Mouse (Mus musculus) 416B (cell line): ENCODE measurements around the gene C1s2.
A peak's percentile ranks its signal among the peaks of the same experiment; 100 is the strongest.
"Not testable (repeated sequence)": the region's sequence is repeated elsewhere in the genome, so short reads cannot be mapped to it uniquely, and the experiment has no call there.

Experiments used
- DNase-seq: peaks from one replicate; pipeline ENCODE4 v3.0.0; 2011; ENCODE audit warnings: low read depth

Gene C1s2

DNA sequence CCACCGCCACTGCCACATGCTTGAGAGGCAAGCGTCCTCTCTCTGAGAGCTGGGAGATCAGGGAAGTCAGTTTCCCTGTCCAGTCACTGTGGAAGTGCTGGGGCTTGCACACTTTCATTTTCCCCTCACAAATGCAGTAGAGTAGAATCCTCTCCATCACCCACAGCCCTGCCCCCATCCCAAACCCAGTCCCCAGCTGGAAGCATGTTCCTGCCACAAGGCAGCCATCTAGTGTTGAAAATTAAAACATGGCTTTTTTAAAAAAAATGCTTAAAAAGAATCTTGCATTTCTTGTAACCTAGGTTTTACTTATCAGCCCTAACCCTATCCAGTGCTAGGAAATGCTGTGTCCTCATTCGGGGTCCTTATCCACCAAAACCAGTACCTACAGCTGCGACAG is 4.2 kb upstream of the C1s2 start:
- peak; percentile 51 for DNase-seq

DNA sequence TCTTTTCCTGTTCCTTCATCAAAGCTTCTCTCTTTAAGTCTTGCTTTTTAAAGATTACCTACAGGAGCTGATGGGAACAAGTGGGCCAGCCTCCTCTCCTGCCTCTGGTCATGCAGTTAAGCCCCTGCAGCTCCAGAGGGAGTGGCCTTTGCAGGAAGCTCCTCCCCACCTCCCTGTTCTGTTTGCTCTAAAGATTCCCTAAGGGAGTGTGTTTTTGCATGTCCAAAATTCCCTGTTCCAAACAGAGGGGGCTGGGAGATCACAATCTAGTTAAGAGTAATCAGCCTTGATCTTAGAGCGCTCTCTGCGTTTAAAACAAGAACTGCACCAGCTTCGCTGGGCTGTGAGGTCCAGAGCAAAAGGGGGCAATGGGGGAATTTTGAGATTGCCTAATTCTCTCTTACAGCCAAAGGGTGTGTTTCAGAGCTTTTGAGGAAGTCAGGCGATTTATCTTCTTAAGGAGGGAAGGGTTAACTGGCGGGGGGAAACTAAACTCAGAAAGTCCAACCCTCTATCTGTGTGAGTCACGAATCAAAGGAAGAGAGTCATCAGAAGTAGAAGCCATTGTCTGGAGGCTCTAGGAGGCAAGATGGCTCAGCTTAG is 1.1 kb upstream of the C1s2 start:
- DNase-seq = peak; percentile 92

DNA sequence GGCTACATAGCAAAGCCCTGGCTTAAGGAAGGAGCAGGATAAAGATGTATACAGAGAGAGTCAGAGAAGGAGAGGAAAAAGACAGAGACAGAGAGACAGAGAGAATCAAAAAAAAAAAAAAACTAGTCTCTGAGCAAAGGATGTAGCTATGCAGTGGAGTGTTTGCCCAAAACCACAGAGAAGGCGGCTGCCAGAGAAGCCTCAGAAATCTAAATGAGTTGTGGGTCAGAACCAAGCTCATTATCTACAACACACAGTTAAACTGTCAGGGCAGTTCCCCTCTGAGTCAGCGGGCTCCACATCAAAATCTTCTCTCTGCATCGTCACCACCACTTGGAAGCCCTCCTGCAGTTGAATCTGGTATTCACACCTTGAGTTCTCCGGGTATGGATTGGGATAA is 5.1 kb downstream of the C1s2 start:
- peak; percentile 56 for DNase-seq

DNA sequence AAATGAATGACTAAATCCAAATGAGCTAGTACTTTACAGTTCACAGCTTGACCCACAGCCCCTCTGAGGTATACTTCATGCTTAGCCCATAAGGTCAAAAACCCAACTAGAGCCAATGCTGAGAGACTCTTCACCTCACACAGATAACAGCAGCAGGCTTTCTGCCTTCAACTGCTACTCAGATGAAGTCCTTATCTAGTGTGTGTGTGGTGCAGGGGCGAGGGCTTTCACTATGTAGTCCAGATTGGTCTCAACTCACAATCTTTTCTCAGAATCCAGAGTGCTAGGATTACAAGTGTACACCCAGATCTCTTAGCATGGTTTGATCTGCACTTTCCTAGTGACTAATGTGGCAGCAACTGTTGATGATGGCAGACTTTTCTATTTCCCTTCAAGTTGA is 9.7 kb downstream of the C1s2 start:
- not testable (repeated sequence) for DNase-seq

DNA sequence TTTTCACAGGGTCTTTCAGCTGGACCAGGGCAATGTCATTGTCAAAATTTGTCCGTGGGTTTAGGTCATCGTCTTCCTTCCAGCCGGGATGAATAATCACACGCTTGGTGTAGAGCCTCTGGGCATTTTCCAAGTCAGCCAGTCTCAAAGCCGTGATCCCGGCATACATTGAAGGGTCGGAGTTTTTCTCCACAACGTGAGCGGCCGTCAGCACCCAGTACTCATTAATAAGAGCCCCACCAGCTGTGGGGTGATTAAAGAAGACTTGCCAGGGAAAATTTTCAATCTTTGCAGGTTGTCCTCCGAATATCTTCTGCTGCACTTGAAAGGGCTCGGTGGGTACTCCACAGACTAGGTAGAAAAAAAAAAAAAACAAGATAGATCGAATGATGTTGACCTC is 10.3 kb downstream of the C1s2 start:
- DNase-seq = no peak

DNA sequence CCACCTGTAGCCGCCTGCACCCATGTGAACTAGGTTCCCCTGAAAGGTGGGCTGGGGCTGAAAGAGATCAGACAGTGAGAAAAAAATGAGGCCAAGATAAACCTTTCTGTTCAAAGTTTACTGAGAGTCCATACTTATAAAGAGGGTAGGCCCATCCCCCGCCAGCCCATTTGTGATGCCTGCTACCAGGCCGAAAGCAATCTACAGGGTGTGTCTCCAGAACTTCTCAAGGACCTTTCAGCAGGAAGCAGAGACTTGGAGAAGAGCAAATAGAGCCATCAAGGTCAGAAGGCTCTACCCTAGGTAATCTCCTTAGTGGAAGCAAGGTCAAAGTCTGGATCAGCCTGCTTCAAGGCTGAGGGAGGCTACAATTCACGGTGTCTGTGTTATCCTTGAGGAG is 33.9 kb downstream of the C1s2 start:
- no peak for DNase-seq

DNA sequence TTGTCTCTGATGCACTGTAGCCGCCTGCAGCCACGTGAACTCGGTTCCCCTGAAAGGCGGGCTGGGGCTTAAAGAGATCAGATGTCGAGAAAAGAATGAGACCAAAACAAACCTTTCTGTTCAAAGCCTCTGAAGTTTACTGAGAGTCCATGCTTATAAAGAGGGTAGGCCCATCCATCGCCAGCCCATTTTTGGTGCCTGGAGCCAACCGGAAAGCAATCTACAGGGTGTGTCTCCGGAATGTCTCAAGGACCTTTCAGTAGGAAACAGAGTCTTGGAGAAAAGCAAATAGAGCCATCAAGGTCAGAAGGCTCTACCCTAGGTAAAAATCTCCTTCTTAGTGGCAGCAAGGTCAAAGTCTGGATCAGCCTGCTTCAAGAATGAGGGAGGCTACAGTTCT is 42.8 kb downstream of the C1s2 start:
- DNase-seq = no peak

DNA sequence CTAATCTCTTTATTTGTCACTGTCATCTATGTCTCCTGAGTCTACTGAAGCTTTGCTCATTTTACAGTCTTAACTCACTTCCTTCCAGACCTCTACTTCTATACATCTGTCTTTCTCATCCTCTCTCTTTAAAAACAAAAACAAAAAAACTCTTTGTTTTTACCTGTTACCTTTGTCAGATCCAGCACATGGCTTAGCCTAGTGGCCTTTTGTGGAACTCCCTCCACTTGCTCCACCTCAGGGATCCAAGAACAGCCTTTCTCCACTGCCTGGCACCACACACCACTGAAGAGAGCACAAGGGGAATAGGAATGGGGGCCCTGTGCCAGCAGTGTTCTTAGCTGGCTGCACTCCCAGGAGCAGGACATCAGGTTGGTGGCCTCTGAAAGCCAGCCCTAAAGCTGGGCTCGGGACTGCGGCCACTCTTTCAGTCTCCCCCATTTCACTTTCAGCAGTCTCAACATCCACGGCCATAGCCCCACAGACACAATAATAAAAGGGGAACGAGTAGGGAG is 43.6 kb downstream of the C1s2 start:
- DNase-seq = no peak

DNA sequence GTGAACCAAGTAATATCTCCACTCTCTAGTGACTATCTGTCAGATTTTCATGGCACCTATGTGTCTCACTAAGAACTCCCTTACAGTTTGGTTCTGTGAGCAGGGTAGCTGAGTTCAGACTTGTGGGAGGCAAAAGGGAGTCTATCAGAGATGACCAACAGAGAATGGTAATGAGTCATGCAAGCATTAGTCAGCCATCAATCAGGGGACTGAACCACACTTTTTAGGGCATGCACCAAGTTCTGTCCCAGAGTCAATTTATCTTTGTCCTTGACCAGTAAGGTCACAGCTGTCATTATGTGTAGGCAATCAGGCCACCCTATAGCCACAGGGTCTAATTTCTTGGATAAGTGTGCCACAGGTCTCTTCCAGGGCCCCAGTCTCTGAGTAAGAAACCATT is 47.1 kb downstream of the C1s2 start:
- peak; percentile 59 for DNase-seq

DNA sequence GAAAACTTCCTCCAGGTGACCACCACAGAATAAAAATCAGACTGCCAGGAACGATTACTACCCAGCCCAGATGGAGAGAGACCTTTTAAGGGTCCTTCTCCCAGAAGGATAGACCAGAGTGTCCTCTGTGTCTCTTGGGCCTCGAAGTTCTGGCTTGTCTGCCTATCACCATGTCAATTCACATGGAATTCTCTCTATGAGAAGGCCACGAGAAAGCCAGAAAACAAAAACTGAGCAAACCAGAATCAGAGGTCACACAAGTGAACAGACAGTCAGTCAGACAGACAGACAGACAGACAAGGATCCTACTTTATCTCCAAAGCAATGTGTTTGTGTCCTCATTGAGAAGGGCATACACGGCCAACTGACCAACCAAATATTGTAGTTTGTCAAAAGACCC is 49.6 kb downstream of the C1s2 start:
- no peak for DNase-seq

DNA sequence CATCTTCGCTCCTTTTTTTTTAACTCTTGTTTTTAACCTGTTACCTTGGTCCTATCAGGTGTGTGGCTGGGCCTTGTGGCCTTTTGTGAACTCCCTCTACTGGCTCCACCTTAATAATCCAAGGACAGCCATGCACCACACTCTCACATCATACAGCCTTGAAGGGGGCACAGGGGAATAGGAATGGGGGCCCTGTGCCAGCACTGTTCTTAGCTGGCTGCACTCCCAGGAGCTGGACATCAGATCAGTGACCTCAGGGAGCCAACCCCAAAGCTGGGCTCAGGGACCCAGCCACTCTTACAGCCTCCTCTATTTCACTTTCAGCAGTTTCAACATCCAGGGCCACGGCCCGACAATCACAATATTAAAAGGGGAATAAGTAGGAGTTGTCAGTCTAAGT is 50.1 kb downstream of the C1s2 start:
- DNase-seq = no peak

DNA sequence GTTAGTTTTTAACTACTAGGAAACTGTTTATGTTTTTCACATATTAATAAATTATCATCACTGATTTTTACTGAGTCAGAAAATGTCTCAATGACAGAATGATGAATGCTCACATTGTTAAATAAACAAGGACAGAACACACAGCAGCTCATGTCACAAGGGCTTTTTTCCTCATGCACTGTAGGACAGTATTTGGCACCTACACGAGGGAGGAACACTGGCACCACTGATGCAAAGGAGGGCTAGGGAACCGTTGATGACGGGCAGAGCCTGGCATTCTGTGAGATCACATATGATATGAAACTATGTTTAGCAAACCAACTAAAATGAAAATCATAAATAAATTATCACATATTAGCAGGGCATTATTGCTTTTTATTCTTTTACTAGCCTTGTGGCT is 51.0 kb downstream of the C1s2 start:
- DNase-seq = no peak

DNA sequence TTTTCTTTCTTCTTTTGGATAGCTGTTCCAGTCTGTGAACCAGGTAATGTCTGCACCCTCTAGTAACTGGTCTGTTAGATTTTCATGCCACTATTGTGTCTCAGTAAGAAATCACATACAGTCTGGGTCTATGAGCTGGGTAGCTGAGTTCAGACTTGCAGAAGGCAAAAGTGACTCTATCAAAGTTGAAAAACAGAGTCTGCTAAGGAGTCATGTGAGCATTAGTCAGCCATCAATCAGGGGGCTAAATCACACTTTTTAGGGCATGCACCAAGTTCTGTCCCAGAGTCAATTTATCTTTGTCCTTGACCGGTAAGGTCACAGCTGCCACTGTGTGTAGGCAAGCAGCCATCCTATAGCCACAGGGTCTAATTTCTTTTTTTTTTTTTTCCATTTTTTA is 53.7 kb downstream of the C1s2 start:
- no peak for DNase-seq

DNA sequence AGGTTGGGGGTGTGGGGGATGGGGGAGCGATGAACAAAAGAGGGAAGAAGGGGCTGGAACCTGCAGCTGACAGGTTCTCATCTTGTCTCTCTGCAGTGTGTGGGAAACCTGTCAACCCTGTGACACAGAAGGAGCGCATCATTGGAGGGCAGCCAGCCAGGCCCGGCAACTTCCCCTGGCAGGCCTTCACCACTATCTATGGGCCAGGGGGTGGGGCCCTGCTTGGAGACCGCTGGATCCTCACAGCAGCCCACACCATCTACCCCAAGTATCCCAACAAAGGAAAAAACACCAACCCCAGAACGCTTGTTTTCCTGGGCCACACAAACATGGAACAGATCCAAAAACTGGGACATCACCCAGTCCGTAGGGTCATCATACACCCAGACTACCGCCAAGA is 55.7 kb downstream of the C1s2 start:
- not testable (repeated sequence) for DNase-seq

DNA sequence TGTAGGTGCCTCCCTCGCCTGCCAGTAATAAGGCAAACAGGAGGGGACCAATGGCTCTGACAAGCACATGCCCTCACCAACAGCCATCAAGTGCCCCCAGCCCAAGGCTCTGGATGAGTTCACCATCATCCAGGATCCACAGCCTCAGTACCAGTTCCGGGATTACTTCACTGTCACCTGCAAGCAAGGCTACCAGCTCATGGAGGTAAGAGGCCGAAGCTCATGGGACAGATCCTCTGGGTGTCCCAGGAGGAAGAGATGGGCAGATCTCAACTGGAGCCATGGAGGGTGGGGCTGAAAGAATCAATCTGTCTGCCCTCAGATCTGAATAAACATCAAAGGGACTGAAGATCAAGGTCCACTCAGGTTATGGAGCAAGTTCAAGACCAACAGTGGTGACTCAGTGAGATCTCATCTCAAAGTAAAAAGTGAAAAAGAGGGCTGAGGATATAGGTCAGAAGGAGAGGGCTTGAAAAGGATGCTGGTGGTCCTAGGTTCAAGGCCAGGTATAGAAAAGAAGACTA is 60.7 kb downstream of the C1s2 start:
- DNase-seq = not testable (repeated sequence)
